Comparison of ENCODE assay signal across 15 mouse cellular contexts in the genomic region with DNA sequence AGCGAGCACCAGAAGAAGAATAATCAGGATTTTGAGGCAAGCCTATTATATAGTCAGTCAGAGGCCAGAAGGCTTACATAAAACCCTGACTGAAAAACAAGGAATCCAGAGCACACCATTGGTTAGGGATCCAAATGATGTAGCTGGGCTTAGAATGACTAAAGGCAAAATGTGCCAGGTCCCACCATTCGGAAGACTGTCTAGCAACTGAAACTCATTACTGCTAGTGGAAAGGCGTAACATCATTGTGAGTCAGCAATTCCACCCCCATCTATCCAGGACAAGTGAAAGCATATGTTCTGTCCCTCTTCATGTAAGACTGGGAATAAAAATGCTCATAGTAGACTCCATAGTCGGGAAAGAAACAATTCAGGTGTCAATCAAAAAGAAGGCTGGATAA. TPM values are rescaled to one million over a fixed set of nuclear protein-coding genes. Genes with fewer than 3 reads are reported as not detected.
DNase-seq lines count a peak whose midpoint lies in the region; ATAC-seq and TF ChIP-seq lines count a peak whose summit lies in the region.
"Had no signal": no experiment of that assay in that cellular context is flagged by ENCODE, and none has a peak within 500 bp of the region (broad histone marks: within the 10 kb centered on the region; RNA-seq: fewer than 3 reads in every experiment).

No protein-coding gene starts in this region.

- H3K27me3 ChIP-seq in myocyte (ENCODE audit: control insufficient read depth, insufficient read depth, insufficient read length): no peaks in the 10 kb centered on the region
- no peaks in the 10 kb centered on the region for H3K27me3 ChIP-seq in stomach, postnatal 0 days (ENCODE audit: control insufficient read depth, insufficient read depth, low read length)
- H3K27me3 ChIP-seq: heart, embryonic 15.5 days had no signal

- H3K79me2 ChIP-seq in myocyte (ENCODE audit: control insufficient read depth, insufficient read depth): no peaks in the 10 kb centered on the region

- H3K4me1 ChIP-seq in stomach, postnatal 0 days (replicated peaks; ENCODE audit: control insufficient read depth, insufficient read depth): no peaks in the 10 kb centered on the region

- TF ChIP-seq EP300 in stomach, postnatal 0 days (optimal IDR thresholded peaks at IDR 0.05): no peak

- WGBS in stomach, postnatal 0 days: 75% methylated on average over 4 of the region's 4 CpGs

- peak; percentile 47 to 67 for DNase-seq in left cerebral cortex, adult 18-20 months (ENCODE audit: low spot score in 2 of 2)
- DNase-seq in left cerebral cortex, postnatal 10 days (ENCODE audit: extremely low spot score in 1 of 2, low spot score in 2 of 2): no peak
- DNase-seq in Muller cell, postnatal 12 days (ENCODE audit: inconsistent ontology term): peak; percentile 38
- DNase-seq in frontal cortex, postnatal 36 days (ENCODE audit: low spot score in 2 of 2): peak; percentile 61 to 68
- no peak for DNase-seq in stomach, postnatal 0 days (ENCODE audit: low spot score)
- no peak for DNase-seq in urinary bladder, postnatal 4 days (ENCODE audit: low spot score in 2 of 2)
- DNase-seq in retina, postnatal 1 day: no peak
- DNase-seq: cerebellum, adult 9-11 months; gastrocnemius, postnatal 25 days; kidney, adult 9 months; lung, embryonic 14.5 days; thymus, postnatal 4 days had no signal

- TF ChIP-seq CTCF in stomach, postnatal 0 days (IDR thresholded peaks at IDR 0.05; ENCODE audit: low read depth): no peak

- no peak overlapping the region for H3K9ac ChIP-seq in stomach, postnatal 0 days (ENCODE audit: low read length)
- H3K9ac ChIP-seq: heart, embryonic 15.5 days; hindbrain, embryonic 14.5 days; lung, embryonic 14.5 days had no signal

- no peaks in the 10 kb centered on the region for H3K36me3 ChIP-seq in myocyte (ENCODE audit: control insufficient read depth, insufficient read depth)
- H3K36me3 ChIP-seq in stomach, postnatal 0 days (ENCODE audit: control insufficient read depth, insufficient read depth, low read length): no peaks in the 10 kb centered on the region
- H3K36me3 ChIP-seq: heart, embryonic 15.5 days had no signal

- no peak for TF ChIP-seq POLR2A in myocyte (IDR thresholded peaks at IDR 0.05; ENCODE audit: insufficient read length, low read depth)

- no peak overlapping the region for H3ac ChIP-seq in myocyte (ENCODE audit: control insufficient read depth, insufficient read length)

- no peak overlapping the region for H3K4me3 ChIP-seq in myocyte
- H3K4me3 ChIP-seq in stomach, postnatal 0 days (ENCODE audit: low read depth, low read length): no peak overlapping the region
- H3K4me3 ChIP-seq: heart, embryonic 15.5 days had no signal

- H3K4me2 ChIP-seq in myocyte (ENCODE audit: low read depth): peak overlapping the region; percentile 48
- H3K4me2 ChIP-seq in stomach, postnatal 0 days (replicated peaks; ENCODE audit: low read depth): no peak overlapping the region
- H3K4me2 ChIP-seq: heart, embryonic 15.5 days; hindbrain, embryonic 14.5 days; lung, embryonic 14.5 days had no signal

- ATAC-seq in stomach, postnatal 0 days (ENCODE audit: low FRiP score, low TSS enrichment): no peak

- H3K9me3 ChIP-seq in stomach, postnatal 0 days (ENCODE audit: control insufficient read depth, low read length): no peaks in the 10 kb centered on the region
- H3K9me3 ChIP-seq: heart, embryonic 15.5 days had no signal

- intact Hi-C loops in left cerebral cortex, postnatal 10 days (cut with DNase I): no loop called here

- H3K27ac ChIP-seq in stomach, postnatal 0 days (replicated peaks): no peak overlapping the region
- H3K27ac ChIP-seq: heart, embryonic 15.5 days; hindbrain, embryonic 14.5 days had no signal

TF ChIP-seq in myocyte, 11 proteins besides CTCF, POLR2A, EP300 and RAD21:
- no peak for TF ChIP-seq POLR2AphosphoS2 (IDR thresholded peaks at IDR 0.05; ENCODE audit: insufficient read length, low read depth)
- TF ChIP-seq USF1 (IDR thresholded peaks at IDR 0.05; ENCODE audit: low read depth): no peak
- no peak for TF ChIP-seq TCF3 (IDR thresholded peaks at IDR 0.05; ENCODE audit: insufficient read length, low read depth)
- no peak for TF ChIP-seq CEBPB (IDR thresholded peaks at IDR 0.05; ENCODE audit: insufficient read depth, poor library complexity, severe bottlenecking)
- no peak for TF ChIP-seq TCF12 (IDR thresholded peaks at IDR 0.05; ENCODE audit: insufficient read depth, poor library complexity, severe bottlenecking)
- no peak for TF ChIP-seq MAX (IDR thresholded peaks at IDR 0.05; ENCODE audit: low read depth)
- no peak for TF ChIP-seq MYOG (IDR thresholded peaks at IDR 0.05; ENCODE audit: control insufficient read depth in 1 of 3, insufficient read depth in 1 of 3, insufficient read length in 2 of 3, low read depth in 2 of 3)
- no peak for TF ChIP-seq REST (IDR thresholded peaks at IDR 0.05; ENCODE audit: insufficient read depth, insufficient read length)
- no peak for TF ChIP-seq MYOD1 (IDR thresholded peaks at IDR 0.05; ENCODE audit: control insufficient read depth in 1 of 3, insufficient read length in 2 of 3, low read depth in 2 of 3)
- TF ChIP-seq SRF (IDR thresholded peaks at IDR 0.05; ENCODE audit: control insufficient read depth, insufficient read length, low read depth): no peak
- TF ChIP-seq E2F4 (IDR thresholded peaks at IDR 0.05; ENCODE audit: insufficient read depth): no peak

RNA-seq across cellular contexts. Expression of a gene that starts 57.8 kb away (rescaled TPM):
- 10 to 100 TPM; 12.1 to 12.6 TPM for total RNA-seq in left cerebral cortex, adult 18-20 months (2021)
- total RNA-seq in left cerebral cortex, postnatal 10 days (2021): 10 to 100 TPM; 56.0 to 56.7 TPM
- polyA plus RNA-seq in myocyte (2012; fragmentation: generic; extraction: Trizol): 0.48 TPM
- polyA plus RNA-seq in stomach, postnatal 0 days (2015; fragmentation: Nextera tagmentation; extraction: Ambion mirVana): 6.4 TPM in 2 replicates

RNA-seq across cellular contexts. Expression of a gene that starts 58.9 kb away (rescaled TPM):
- 10 to 100 TPM; 46.5 to 47.9 TPM for total RNA-seq in left cerebral cortex, adult 18-20 months (2021)
- 10 to 100 TPM; 58.6 to 61.7 TPM for total RNA-seq in left cerebral cortex, postnatal 10 days (2021)
- polyA plus RNA-seq in myocyte (2012; fragmentation: generic; extraction: Trizol): 27.8 TPM
- 42.0 and 43.0 TPM in 2 replicates for polyA plus RNA-seq in stomach, postnatal 0 days (2015; fragmentation: Nextera tagmentation; extraction: Ambion mirVana)

Comparison
In these comparisons a context has a peak if more than half of its experiments do, and no peak if none do; other contexts are left out.
1. DNase-seq: peak in left cerebral cortex, adult 18-20 months (2 of 2), Muller cell, postnatal 12 days (single experiment) and frontal cortex, postnatal 36 days (2 of 2); none in left cerebral cortex, postnatal 10 days (0 of 2), stomach, postnatal 0 days (single experiment), urinary bladder, postnatal 4 days (0 of 2) and retina, postnatal 1 day (single experiment).
2. RNA of a gene that starts 57.8 kb away (total RNA-seq): 56.0 to 56.7 TPM in left cerebral cortex, postnatal 10 days; 12.1 to 12.6 TPM in left cerebral cortex, adult 18-20 months; every median in the first group is over 4 times any median in the second.